Mouse (Mus musculus) MEL (cell line): ENCODE measurements around the gene Padi6. TPM values are rescaled to one million over a fixed set of nuclear protein-coding genes. Genes with fewer than 3 reads are reported as not detected.

Experiments used
- DNase-seq: peaks from one replicate; pipeline ENCODE4 v3.0.0; 2011; ENCODE audit warnings: low read depth, low spot score
- H3K27ac ChIP-seq: 2 replicates; pipeline ENCODE4 v1.5.1; 2012; ENCODE audit warnings: low read depth, mild to moderate bottlenecking, control low read depth, low read length, moderate library complexity; ENCODE audit not compliant: control insufficient read depth
- H3K27me3 ChIP-seq, 2 experiments: fragments of 150-350 bp in 1 of 2; sonication (generic) in 1 of 2; 2 replicates each; pipeline ENCODE4 v1.6.1; 2012; ENCODE audit warnings: low read length in 2 of 2, mild to moderate bottlenecking in 2 of 2, improper control_type of control experiment in 1 of 2, moderate library complexity in 1 of 2; ENCODE audit not compliant: insufficient read depth in 2 of 2, control insufficient read depth in 1 of 2
- H3K36me3 ChIP-seq, 2 experiments: 2 replicates each; pipeline ENCODE4 v1.6.1; 2012 to 2014; ENCODE audit warnings: low read length in 2 of 2, improper control_type of control experiment in 1 of 2, inconsistent platforms in 1 of 2, mild to moderate bottlenecking in 1 of 2; ENCODE audit not compliant: insufficient read depth in 2 of 2, control insufficient read depth in 1 of 2
- H3K4me1 ChIP-seq, 2 experiments: fragments of 150-350 bp in 1 of 2; sonication (generic) in 1 of 2; 2 replicates each; pipeline ENCODE4 v1.6.1; 2012; ENCODE audit warnings: low read length in 2 of 2, improper control_type of control experiment in 1 of 2, mild to moderate bottlenecking in 1 of 2; ENCODE audit not compliant: insufficient read depth in 2 of 2, control insufficient read depth in 1 of 2
- H3K4me3 ChIP-seq, 2 experiments: fragments of 150-350 bp in 1 of 2; sonication (generic) in 1 of 2; 2 replicates each; pipeline ENCODE4 v1.5.1; 2012; ENCODE audit warnings: low read depth in 2 of 2, low read length in 2 of 2, mild to moderate bottlenecking in 2 of 2, moderate library complexity in 2 of 2, control low read depth in 1 of 2, improper control_type of control experiment in 1 of 2; ENCODE audit not compliant: control insufficient read depth in 1 of 2, insufficient read depth in 1 of 2
- H3K79me2 ChIP-seq: 2 replicates; pipeline ENCODE4 v1.6.1; 2012; ENCODE audit warnings: mild to moderate bottlenecking, low read length, moderate library complexity; ENCODE audit not compliant: control insufficient read depth, poor library complexity, insufficient read depth
- H3K9ac ChIP-seq: 2 replicates; pipeline ENCODE4 v1.6.1; 2012; ENCODE audit warnings: low read depth, mild to moderate bottlenecking, control low read depth, low read length, moderate library complexity; ENCODE audit not compliant: control insufficient read depth, poor library complexity, severe bottlenecking
- H3K9me3 ChIP-seq: fragments of 150-350 bp; sonication (generic); replicated peaks from 2 replicates; pipeline ENCODE4 v1.6.1; 2012; ENCODE audit warnings: mild to moderate bottlenecking, low read length, improper control_type of control experiment, moderate library complexity; ENCODE audit not compliant: insufficient read depth
- BHLHE40 ChIP-seq: IDR thresholded peaks from 2 replicates; pipeline ENCODE4 v1.6.1; 2012; ENCODE audit warnings: low read depth, mild to moderate bottlenecking, inconsistent platforms, low read length, improper control_type of control experiment, borderline replicate concordance
- CHD1 ChIP-seq: IDR thresholded peaks from 2 replicates; pipeline ENCODE4 v1.6.1; 2012; ENCODE audit warnings: low read depth, mild to moderate bottlenecking, inconsistent platforms, low read length, improper control_type of control experiment
- CHD2 ChIP-seq: IDR thresholded peaks from 2 replicates; pipeline ENCODE4 v1.6.1; 2011; ENCODE audit warnings: low read length, improper control_type of control experiment
- CTCF ChIP-seq, 3 experiments: IDR thresholded peaks in 2 of 3; conservative IDR thresholded peaks in 1 of 3; 2 replicates each; pipeline ENCODE4 v1.5.1; 2011 to 2012; ENCODE audit warnings: low read length in 3 of 3, low read depth in 2 of 3, mild to moderate bottlenecking in 2 of 3, improper control_type of control experiment in 1 of 3, inconsistent platforms in 1 of 3, mixed read lengths in 1 of 3, moderate library complexity in 1 of 3; ENCODE audit not compliant: control insufficient read depth in 1 of 3, insufficient read depth in 1 of 3, poor library complexity in 1 of 3, severe bottlenecking in 1 of 3
- E2F4 ChIP-seq: IDR thresholded peaks from 2 replicates; pipeline ENCODE4 v1.6.1; 2011; ENCODE audit warnings: low read depth, low read length, improper control_type of control experiment, borderline replicate concordance
- EP300 ChIP-seq, 2 experiments: IDR thresholded peaks; 2 replicates each; pipeline ENCODE4 v1.6.1; 2011; ENCODE audit warnings: improper control_type of control experiment in 2 of 2, low read length in 2 of 2, low read depth in 1 of 2, mild to moderate bottlenecking in 1 of 2
- ETS1 ChIP-seq: IDR thresholded peaks from 2 replicates; pipeline ENCODE4 v1.6.1; 2012; ENCODE audit warnings: low read depth, mild to moderate bottlenecking, inconsistent platforms, low read length, improper control_type of control experiment, moderate library complexity
- GABPA ChIP-seq: IDR thresholded peaks from 2 replicates; pipeline ENCODE4 v1.6.1; 2012; ENCODE audit warnings: low read depth, mild to moderate bottlenecking, inconsistent platforms, low read length, improper control_type of control experiment, moderate library complexity
- GATA1 ChIP-seq: IDR thresholded peaks from 2 replicates; pipeline ENCODE4 v1.6.1; 2011; ENCODE audit warnings: low read depth, low read length, improper control_type of control experiment
- JUND ChIP-seq: IDR thresholded peaks from 2 replicates; pipeline ENCODE4 v1.6.1; 2011; ENCODE audit warnings: low read depth, mild to moderate bottlenecking, improper control_type of control experiment, low read length
- KAT2A ChIP-seq: conservative IDR thresholded peaks from 2 replicates; pipeline ENCODE4 v1.6.1; 2012; ENCODE audit warnings: low read depth, low read length, improper control_type of control experiment, inconsistent platforms
- MAFK ChIP-seq: IDR thresholded peaks from 2 replicates; pipeline ENCODE4 v1.6.1; 2011; ENCODE audit warnings: low read depth, mild to moderate bottlenecking, low read length, improper control_type of control experiment, borderline replicate concordance
- MAX ChIP-seq: IDR thresholded peaks from 2 replicates; pipeline ENCODE4 v1.6.1; 2011; ENCODE audit warnings: low read length, improper control_type of control experiment
- MAZ ChIP-seq: IDR thresholded peaks from 2 replicates; pipeline ENCODE4 v1.6.1; 2012; ENCODE audit warnings: low read depth, mild to moderate bottlenecking, inconsistent platforms, low read length, improper control_type of control experiment
- MXI1 ChIP-seq: IDR thresholded peaks from 2 replicates; pipeline ENCODE4 v1.6.1; 2011; ENCODE audit warnings: mild to moderate bottlenecking, low read depth, low read length, improper control_type of control experiment
- MYB ChIP-seq: IDR thresholded peaks from 2 replicates; pipeline ENCODE4 v1.6.1; 2011; ENCODE audit warnings: mild to moderate bottlenecking, low read depth, low read length, improper control_type of control experiment
- MYC ChIP-seq: IDR thresholded peaks from 2 replicates; pipeline ENCODE4 v1.6.1; 2011; ENCODE audit warnings: low read depth, mild to moderate bottlenecking, low read length, improper control_type of control experiment, moderate library complexity
- NELFE ChIP-seq: IDR thresholded peaks from 2 replicates; pipeline ENCODE4 v1.6.1; 2011; ENCODE audit warnings: low read depth, low read length, improper control_type of control experiment
- POLR2AphosphoS2 ChIP-seq: IDR thresholded peaks from 2 replicates; pipeline ENCODE4 v1.6.1; 2011; ENCODE audit warnings: low read length, improper control_type of control experiment
- SIN3A ChIP-seq: IDR thresholded peaks from 2 replicates; pipeline ENCODE4 v1.6.1; 2012; ENCODE audit warnings: low read length, improper control_type of control experiment, inconsistent platforms
- SMC3 ChIP-seq: IDR thresholded peaks from 2 replicates; pipeline ENCODE4 v1.6.1; 2011; ENCODE audit warnings: low read depth, low read length, improper control_type of control experiment
- TAL1 ChIP-seq: IDR thresholded peaks from 2 replicates; pipeline ENCODE4 v1.6.1; 2012; ENCODE audit warnings: mild to moderate bottlenecking, inconsistent platforms, low read length, moderate library complexity, mixed read lengths
- TCF12 ChIP-seq: IDR thresholded peaks from 2 replicates; pipeline ENCODE4 v1.6.1; 2014; ENCODE audit warnings: low read depth, mild to moderate bottlenecking, inconsistent platforms, low read length, improper control_type of control experiment, moderate library complexity
- UBTF ChIP-seq: IDR thresholded peaks from 2 replicates; pipeline ENCODE4 v1.6.1; 2012; ENCODE audit warnings: low read depth, mild to moderate bottlenecking, inconsistent platforms, low read length, improper control_type of control experiment, moderate library complexity, borderline replicate concordance; ENCODE audit not compliant: insufficient read depth
- USF1 ChIP-seq: IDR thresholded peaks from 2 replicates; pipeline ENCODE4 v1.6.1; 2014; ENCODE audit warnings: low read depth, mild to moderate bottlenecking, inconsistent platforms, low read length, improper control_type of control experiment, moderate library complexity
- USF2 ChIP-seq, 2 experiments: IDR thresholded peaks; 2 replicates each; pipeline ENCODE4 v1.6.1; 2011 to 2012; ENCODE audit warnings: improper control_type of control experiment in 2 of 2, low read length in 2 of 2, borderline replicate concordance in 1 of 2, inconsistent platforms in 1 of 2, low read depth in 1 of 2, mild to moderate bottlenecking in 1 of 2; ENCODE audit not compliant: insufficient read depth in 1 of 2
- ZC3H11A ChIP-seq: IDR thresholded peaks from 2 replicates; pipeline ENCODE4 v1.6.1; 2012; ENCODE audit warnings: low read depth, mild to moderate bottlenecking, inconsistent platforms, low read length, improper control_type of control experiment
- ZKSCAN1 ChIP-seq: IDR thresholded peaks from 2 replicates; pipeline ENCODE4 v1.6.1; 2012; ENCODE audit warnings: low read depth, mild to moderate bottlenecking, inconsistent platforms, low read length, improper control_type of control experiment, moderate library complexity
- ZNF384 ChIP-seq: IDR thresholded peaks from 2 replicates; pipeline ENCODE4 v1.6.1; 2012; ENCODE audit warnings: low read depth, mild to moderate bottlenecking, inconsistent platforms, low read length, improper control_type of control experiment
- polyA plus RNA-seq, 2 experiments: library from polyadenylated mRNA; stranded (reverse) in 1 of 2; unstranded in 1 of 2; fragments of >175 nt in 1 of 2; fragments of >200 nt in 1 of 2; gene quantifications; 2 replicates each; pipeline versions ENCODE4 v1.2.1 to v1.2.4; 2012; ENCODE audit warnings: low replicate concordance in 2 of 2, low read depth in 1 of 2; ENCODE audit not compliant: insufficient read length in 2 of 2, insufficient read depth in 1 of 2, missing spikeins in 1 of 2
- total RNA-seq: library from RNA; depleted of rRNA; stranded (reverse); fragments of 300-350 nt; gene quantifications from 2 replicates; pipeline ENCODE4 v1.2.3, GENCODE M21; 2012

Gene Padi6
- total and polyA plus RNA-seq, 3 experiments: not detected

GRCm38 (mm10) chr4:140699441-140700127 is 42.9 kb downstream of the Padi6 start (continued):
- peak; percentile 86 for TF ChIP-seq SIN3A
- 0 out of 2 replicates have a peak, but pooled peaks have one; percentile 4 for TF ChIP-seq TAL1
- TF ChIP-seq CHD2: no peak
- no peak for TF ChIP-seq ZKSCAN1
- TF ChIP-seq KAT2A: no peak
- no peak for TF ChIP-seq SMC3
- TF ChIP-seq MYB: no peak; the same call in 1 of the 2 replicates
- peak; percentile 99 for TF ChIP-seq MYC
- TF ChIP-seq CHD1: 0 out of 2 replicates have a peak, but pooled peaks have one; percentile 59
- TF ChIP-seq ZNF384: no peak
- TF ChIP-seq MXI1: peak; percentile 87
- TF ChIP-seq MAFK: no peak
- peak; percentile 80 for TF ChIP-seq USF1
- TF ChIP-seq CTCF (IDR thresholded peaks at IDR 0.05 in 2 of 3, conservative IDR thresholded peaks at IDR 0.05 in 1 of 3; ENCODE audit: control insufficient read depth in 1 of 3, insufficient read depth in 1 of 3, low read depth in 2 of 3, low read length in 3 of 3, poor library complexity in 1 of 3, severe bottlenecking in 1 of 3): no peak
- TF ChIP-seq GABPA: no peak
- TF ChIP-seq MAX: peak; percentile 96
- peak; percentile 97 for TF ChIP-seq POLR2AphosphoS2
- peak; percentile 46 for TF ChIP-seq MAZ
- no peak for TF ChIP-seq E2F4
- TF ChIP-seq NELFE: peak; percentile 98
- peak in 1 of 2 experiments; percentile 78; a peak in 2 of 4 replicates for TF ChIP-seq EP300 (IDR thresholded peaks at IDR 0.05; ENCODE audit: low read depth in 1 of 2, low read length in 2 of 2)
- TF ChIP-seq ETS1: peak; percentile 85

- H3K27me3 ChIP-seq: no peaks in the 10 kb centered on the region
- peak overlapping the region; percentile 43 to 47 for H3K4me3 ChIP-seq
- peaks cover 11% of the 10 kb centered on the region; the same call in 1 of the 2 replicates for H3K79me2 ChIP-seq
- H3K9me3 ChIP-seq: no peaks in the 10 kb centered on the region
- H3K36me3 ChIP-seq: peaks cover 0 to 36% of the 10 kb centered on the region in 2 experiments; a peak in 2 of 4 replicates
- DNase-seq: peak; percentile 78
- H3K4me1 ChIP-seq: peaks cover 12 to 47% of the 10 kb centered on the region in 2 experiments
- peak overlapping the region; percentile 88 for H3K27ac ChIP-seq
- H3K9ac ChIP-seq: peak overlapping the region; percentile 65
- peak; percentile 40 for TF ChIP-seq SIN3A
- peak; percentile 27 to 62; a peak in 3 of 4 replicates for TF ChIP-seq EP300 (IDR thresholded peaks at IDR 0.05; ENCODE audit: low read depth in 1 of 2, low read length in 2 of 2)
- TF ChIP-seq TCF12: peak; percentile 37; the same call in 1 of the 2 replicates
- 0 out of 2 replicates have a peak, but pooled peaks have one; percentile 11 for TF ChIP-seq MYC
- TF ChIP-seq USF2 (IDR thresholded peaks at IDR 0.05; ENCODE audit: borderline replicate concordance in 1 of 2, insufficient read depth in 1 of 2, low read depth in 1 of 2, low read length in 2 of 2): no peak
- TF ChIP-seq BHLHE40: no peak
- peak; percentile 68 for TF ChIP-seq ETS1
- no peak for TF ChIP-seq JUND
- no peak for TF ChIP-seq MYB
- 0 out of 2 replicates have a peak, but pooled peaks have one; percentile 38 for TF ChIP-seq CHD1
- peak; percentile 79 for TF ChIP-seq GATA1
- peak; percentile 39 for TF ChIP-seq TAL1
- peak; percentile 27; the same call in 1 of the 2 replicates for TF ChIP-seq NELFE
- 0 out of 2 replicates have a peak, but pooled peaks have one; percentile 32 for TF ChIP-seq MAFK
- peak; percentile 63 for TF ChIP-seq MAX
- TF ChIP-seq UBTF: no peak
- no peak for TF ChIP-seq ZC3H11A
- TF ChIP-seq GABPA: no peak
These were observed 46.5 kb downstream of the Padi6 start for GRCm38 (mm10) chr4:140695675-140696585.
